Mouse (Mus musculus) liver, embryonic 14.5 days (tissue): ENCODE data around the gene Smyd3. TPM values are rescaled to one million over a fixed set of nuclear protein-coding genes. Genes with fewer than 3 reads are reported as not detected.

ENCODE experiments used
- ATAC-seq: fragments of 200-750 bp; cut with Nextera tagmentation; 2 replicates; pipeline ENCODE4 v1.8.0; 2017; ENCODE audit warnings: moderate number of reproducible peaks, mild to moderate bottlenecking, moderate library complexity; ENCODE audit not compliant: insufficient read depth
- DNase-seq, 3 experiments: peaks; one replicate each; pipeline ENCODE4 v3.0.0-alpha.2; 2012 to 2013; ENCODE audit warnings: low read depth in 3 of 3, low spot score in 3 of 3
- H3K27ac ChIP-seq: fragments of 300-500 bp; sonication (generic); 2 replicates; pipeline ENCODE4 v1.5.1; 2014; ENCODE audit warnings: moderate library complexity, mild to moderate bottlenecking, control low read depth, inconsistent platforms
- H3K27me3 ChIP-seq: fragments of 300-500 bp; sonication (generic); 2 replicates; pipeline ENCODE4 v1.6.1; 2014; ENCODE audit warnings: mild to moderate bottlenecking, low read length, moderate library complexity; ENCODE audit not compliant: control insufficient read depth, insufficient read depth
- H3K36me3 ChIP-seq: fragments of 300-500 bp; sonication (generic); replicated peaks from 2 replicates; pipeline ENCODE4 v1.6.1; 2014; ENCODE audit warnings: low read depth; ENCODE audit not compliant: control insufficient read depth, insufficient read depth
- H3K4me1 ChIP-seq, 2 experiments: fragments of 200-500 bp in 1 of 2; fragments of 300-500 bp in 1 of 2; sonication (generic) in 1 of 2; replicated peaks; 2 replicates each; pipeline ENCODE4 v1.6.1; 2012 to 2014; ENCODE audit warnings: antibody characterized with exemption in 1 of 2, inconsistent platforms in 1 of 2, low read length in 1 of 2; ENCODE audit not compliant: control insufficient read depth in 2 of 2, insufficient read depth in 2 of 2
- H3K4me2 ChIP-seq: fragments of 300-500 bp; sonication (generic); 2 replicates; pipeline ENCODE4 v1.6.1; 2014; ENCODE audit warnings: low read depth, mild to moderate bottlenecking, control low read depth, moderate library complexity
- H3K4me3 ChIP-seq, 2 experiments: fragments of 200-500 bp in 1 of 2; fragments of 300-500 bp in 1 of 2; sonication (generic) in 1 of 2; 2 replicates each; pipeline ENCODE4 v1.5.1; 2012 to 2014; ENCODE audit warnings: low read depth in 2 of 2, low read length in 2 of 2, mild to moderate bottlenecking in 2 of 2, control low read depth in 1 of 2, inconsistent platforms in 1 of 2, moderate library complexity in 1 of 2; ENCODE audit not compliant: insufficient read depth in 1 of 2
- H3K9ac ChIP-seq: fragments of 300-500 bp; sonication (generic); replicated peaks from 2 replicates; pipeline ENCODE4 v1.6.1; 2014; ENCODE audit warnings: mild to moderate bottlenecking, control low read depth, moderate library complexity
- H3K9me3 ChIP-seq: fragments of 300-500 bp; sonication (generic); 2 replicates; pipeline ENCODE4 v1.6.1; 2016; ENCODE audit warnings: low read length, mixed read lengths; ENCODE audit not compliant: control insufficient read depth
- CTCF ChIP-seq: IDR thresholded peaks from 2 replicates; pipeline ENCODE4 v1.5.1; 2016; ENCODE audit warnings: antibody characterized with exemption, low read depth, control low read depth
- EP300 ChIP-seq: IDR thresholded peaks from 2 replicates; pipeline ENCODE4 v1.6.1; 2016; ENCODE audit warnings: antibody characterized with exemption, low read depth
- WGBS: fragments of 180-500 bp; shearing (Covaris S2); extraction: QIAGEN DNeasy Blood & Tissue Kit; methylation state at CpG from one replicate; pipeline ENCODE4 v1.1.7; 2014; ENCODE audit not compliant: insufficient replicate concordance; 5-methylcytosine and 5-hydroxymethylcytosine counted together
- polyA plus RNA-seq, 2 experiments: library from polyadenylated mRNA; depleted of rRNA in 1 of 2; stranded (reverse) in 1 of 2; unstranded in 1 of 2; fragments of >200 nt; fragmentation: Nextera tagmentation in 1 of 2; extraction: Ambion mirVana in 1 of 2; gene quantifications; 2 replicates each; pipeline versions ENCODE4 v1.2.1 to v1.2.3; 2012 to 2014

Gene Smyd3
- polyA plus RNA-seq, 2 experiments: 2.6 to 6.6 TPM

DNA sequence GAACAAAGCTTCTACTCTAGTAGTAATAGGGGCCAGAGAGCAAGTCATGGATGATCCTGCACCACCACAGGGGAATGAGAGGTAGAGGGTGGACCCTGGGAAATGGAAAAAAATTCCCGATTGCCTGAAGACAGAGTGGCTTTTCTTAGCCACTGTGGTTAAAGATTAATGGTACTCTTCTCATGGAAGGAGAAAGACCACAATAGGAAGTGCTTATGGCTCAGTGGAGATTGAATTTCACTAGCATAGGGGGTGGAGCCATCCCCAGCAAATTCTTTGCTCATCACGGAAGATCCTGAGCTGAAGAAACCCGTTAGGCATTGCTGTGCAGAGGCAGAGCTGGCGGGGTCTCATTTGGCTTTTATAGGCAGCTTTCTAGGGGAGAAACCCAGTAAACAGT lies 520.0 kb downstream of the Smyd3 start:
- Histone ChIP-seq H3K4me3 (no peak overlapping the region), H3K27me3 (no peaks in the 10 kb centered on the region), H3K4me1 (no peaks in the 10 kb centered on the region), H3K4me2 (no peak overlapping the region), H3K9me3 (no peaks in the 10 kb centered on the region), H3K36me3 (no peaks in the 10 kb centered on the region), H3K9ac (no peak overlapping the region), H3K27ac (no peak overlapping the region)
- no peak for ATAC-seq
- DNase-seq: no peak
- WGBS: 34% methylated on average over 4 of the region's 4 CpGs
- no peak for TF ChIP-seq EP300
- no peak for TF ChIP-seq CTCF

GRCm38 (mm10) chr1:178994263-178994662 lies 523.6 kb downstream of the Smyd3 start:
- TF ChIP-seq EP300 (no peak), CTCF (no peak)
- no peak overlapping the region for H3K4me2 ChIP-seq
- DNase-seq (no peak), ATAC-seq (no peak)
- no peaks in the 10 kb centered on the region for H3K9me3 ChIP-seq
- no peaks in the 10 kb centered on the region for H3K36me3 ChIP-seq
- no peaks in the 10 kb centered on the region for H3K4me1 ChIP-seq
- no peak overlapping the region for H3K4me3 ChIP-seq
- 66% methylated on average over 7 of the region's 7 CpGs for WGBS
- no peak overlapping the region for H3K9ac ChIP-seq
- H3K27ac ChIP-seq: no peak overlapping the region
- H3K27me3 ChIP-seq: no peaks in the 10 kb centered on the region

GRCm38 (mm10) chr1:178992503-178992902 lies 525.3 kb downstream of the Smyd3 start:
- H3K4me3 ChIP-seq: no peak overlapping the region
- no peaks in the 10 kb centered on the region for H3K9me3 ChIP-seq
- 68% methylated on average over 3 of the region's 3 CpGs for WGBS
- no peak overlapping the region for H3K4me2 ChIP-seq
- TF ChIP-seq CTCF (no peak), EP300 (no peak)
- H3K9ac ChIP-seq: no peak overlapping the region
- no peaks in the 10 kb centered on the region for H3K4me1 ChIP-seq
- no peak for DNase-seq
- H3K36me3 ChIP-seq: no peaks in the 10 kb centered on the region
- H3K27ac ChIP-seq: no peak overlapping the region
- no peaks in the 10 kb centered on the region for H3K27me3 ChIP-seq
- no peak for ATAC-seq

DNA sequence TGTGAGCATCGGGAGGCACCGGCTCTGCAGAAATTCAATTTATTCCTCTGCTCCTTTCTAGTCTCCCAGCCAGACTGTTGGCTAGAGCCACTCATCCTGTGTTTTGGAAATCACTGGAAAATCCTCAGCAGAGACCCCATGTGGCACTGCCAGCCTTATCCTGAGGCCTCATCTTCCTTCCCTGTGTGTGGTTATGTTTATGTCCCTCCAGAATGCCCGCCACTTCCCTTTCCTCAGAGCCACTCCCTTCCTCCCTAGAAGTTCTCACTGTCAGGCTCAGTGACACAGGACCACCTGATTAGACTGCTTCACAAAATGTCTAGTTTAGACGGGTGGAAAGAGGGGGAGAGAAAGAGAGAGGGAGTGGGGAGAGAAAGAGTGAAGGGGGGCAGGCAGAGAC lies 526.4 kb downstream of the Smyd3 start:
- no peaks in the 10 kb centered on the region for H3K36me3 ChIP-seq
- no peak overlapping the region for H3K4me2 ChIP-seq
- 27% methylated on average over 4 of the region's 4 CpGs for WGBS

DNA sequence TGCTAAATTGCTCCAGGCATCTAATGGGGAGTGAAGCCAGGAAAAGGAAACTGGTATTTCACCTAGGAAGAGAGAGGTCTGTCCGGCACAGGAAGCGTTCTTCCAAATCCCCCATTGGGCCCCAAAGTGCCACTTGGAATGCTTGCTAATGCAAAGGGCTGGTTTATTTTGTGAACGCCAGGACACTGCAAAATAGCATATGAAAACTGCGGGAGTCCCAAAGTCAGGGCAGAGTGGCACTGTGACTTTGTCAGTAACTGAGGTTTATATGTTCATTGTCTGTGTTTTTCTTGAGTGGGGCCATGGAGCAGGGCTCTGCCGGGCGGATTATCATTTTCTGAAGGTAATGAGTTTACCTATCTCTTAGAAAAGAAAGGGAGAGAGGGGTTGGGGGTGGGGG lies 526.8 kb downstream of the Smyd3 start:
- H3K9ac ChIP-seq: no peak overlapping the region
- no peak for TF ChIP-seq CTCF
- no peak for TF ChIP-seq EP300
- DNase-seq (no peak), ATAC-seq (no peak)
- no peaks in the 10 kb centered on the region for H3K27me3 ChIP-seq
- H3K27ac ChIP-seq: no peak overlapping the region
- H3K4me2 ChIP-seq: no peak overlapping the region
- H3K4me1 ChIP-seq: no peaks in the 10 kb centered on the region
- no peaks in the 10 kb centered on the region for H3K36me3 ChIP-seq
- H3K4me3 ChIP-seq: no peak overlapping the region
- WGBS: 66% methylated on average over 6 of the region's 6 CpGs
- H3K9me3 ChIP-seq: no peaks in the 10 kb centered on the region

More for the DNA sequence above, 526.4 kb downstream of the Smyd3 start:
- no peak overlapping the region for H3K27ac ChIP-seq
- H3K4me1 ChIP-seq: no peaks in the 10 kb centered on the region
- TF ChIP-seq CTCF (no peak), EP300 (no peak)
- ATAC-seq (no peak), DNase-seq (no peak)
- H3K27me3 ChIP-seq: no peaks in the 10 kb centered on the region
- no peak overlapping the region for H3K4me3 ChIP-seq
- no peaks in the 10 kb centered on the region for H3K9me3 ChIP-seq
- no peak overlapping the region for H3K9ac ChIP-seq
